Mouse (Mus musculus): ENCODE measurements around the gene Snx33. TPM values are rescaled to one million over a fixed set of nuclear protein-coding genes. Genes with fewer than 3 reads are reported as not detected.
"Not testable (repeated sequence)": the region's sequence is repeated elsewhere in the genome, so short reads cannot be mapped to it uniquely, and the experiment has no call there.

The Snx33 gene
- total and polyA plus RNA-seq, 3 experiments, result 2.2 to 3.5 TPM; not detected in 1

DNA sequence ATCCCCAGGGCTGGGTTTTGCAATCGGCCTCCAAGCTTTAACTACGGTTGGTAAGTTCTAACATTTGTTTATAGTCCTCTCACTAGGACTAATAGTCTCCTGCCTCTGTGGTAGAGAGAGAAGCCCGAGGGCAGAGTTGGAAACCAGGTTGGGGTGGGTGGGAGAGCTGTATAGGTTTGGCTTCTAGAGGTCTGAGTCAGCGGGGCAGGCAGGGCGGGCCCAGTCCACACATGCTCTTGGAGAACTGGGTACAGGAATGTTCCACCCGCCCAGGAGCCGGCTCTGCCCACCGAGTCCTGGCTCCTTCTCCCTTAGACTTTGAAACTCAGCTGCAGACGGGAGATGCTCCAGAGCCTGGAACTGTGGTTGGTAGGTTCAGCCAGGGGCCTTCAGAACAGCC lies 14.2 kb downstream of the Snx33 start:
- H3K27me3 ChIP-seq (ENCODE audit: control insufficient read depth in 1 of 2, insufficient read depth in 2 of 2, low read length in 2 of 2), result no peaks in the 10 kb centered on the region
- no peak overlapping the region for H3K27ac ChIP-seq (ENCODE audit: control insufficient read depth, low read depth, low read length)
- no peak for TF ChIP-seq POLR2A (IDR thresholded peaks at IDR 0.05; ENCODE audit: control insufficient read depth in 1 of 2, insufficient read depth in 1 of 2, low read depth in 1 of 2, low read length in 2 of 2, poor library complexity in 1 of 2)
- TF ChIP-seq USF1 (IDR thresholded peaks at IDR 0.05; ENCODE audit: low read depth, low read length), result no peak
- TF ChIP-seq ZNF384 (IDR thresholded peaks at IDR 0.05; ENCODE audit: low read depth, low read length), result no peak
- H3K9me3 ChIP-seq (replicated peaks; ENCODE audit: insufficient read depth, low read length), result no peaks in the 10 kb centered on the region
- no peak overlapping the region for H3K9ac ChIP-seq (ENCODE audit: control insufficient read depth, low read depth, low read length, poor library complexity, severe bottlenecking)
- no peaks in the 10 kb centered on the region for H3K36me3 ChIP-seq (ENCODE audit: control insufficient read depth in 1 of 2, insufficient read depth in 2 of 2, low read length in 2 of 2)
- peaks cover under 1 to 5% of the 10 kb centered on the region in 2 experiments; a peak in 2 of 4 replicates for H3K4me1 ChIP-seq (ENCODE audit: control insufficient read depth in 1 of 2, insufficient read depth in 2 of 2, low read length in 2 of 2)
- H3K79me2 ChIP-seq (ENCODE audit: control insufficient read depth, insufficient read depth, low read length, poor library complexity), result no peaks in the 10 kb centered on the region
- no peak for DNase-seq (ENCODE audit: low read depth, low spot score)
- no peak overlapping the region for H3K4me3 ChIP-seq (ENCODE audit: control insufficient read depth in 1 of 2, insufficient read depth in 1 of 2, low read depth in 2 of 2, low read length in 2 of 2)

DNA sequence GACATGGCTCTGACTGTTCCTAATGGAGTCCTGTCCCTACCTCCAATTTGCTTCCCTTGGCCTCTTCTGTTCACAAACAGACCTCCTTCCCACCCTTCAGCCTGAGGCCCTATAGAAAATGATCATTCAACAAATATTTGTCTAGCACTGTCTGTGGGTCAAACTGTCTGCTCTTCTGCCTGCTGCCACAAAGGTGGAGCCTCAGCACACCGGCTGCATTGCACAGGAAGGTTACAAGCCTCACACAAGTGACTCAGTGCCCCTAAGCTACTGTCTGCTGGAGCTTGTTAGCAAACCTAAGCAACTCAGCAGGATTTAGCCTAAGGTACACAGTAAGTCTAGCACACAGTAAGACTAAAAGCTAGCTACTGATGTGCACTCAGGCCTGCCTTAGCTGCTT lies 17.2 kb downstream of the Snx33 start:
- H3K9ac ChIP-seq (ENCODE audit: control insufficient read depth, low read depth, low read length, poor library complexity, severe bottlenecking), result no peak overlapping the region
- TF ChIP-seq TAL1 (IDR thresholded peaks at IDR 0.05; ENCODE audit: low read length) (no peak), ZC3H11A (IDR thresholded peaks at IDR 0.05; ENCODE audit: low read depth, low read length) (no peak), POLR2A (IDR thresholded peaks at IDR 0.05; ENCODE audit: control insufficient read depth in 1 of 2, insufficient read depth in 1 of 2, low read depth in 1 of 2, low read length in 2 of 2, poor library complexity in 1 of 2) (no peak), MYC (IDR thresholded peaks at IDR 0.05; ENCODE audit: low read depth, low read length) (no peak), ZKSCAN1 (IDR thresholded peaks at IDR 0.05; ENCODE audit: low read depth, low read length) (no peak), NELFE (IDR thresholded peaks at IDR 0.05; ENCODE audit: low read depth, low read length) (no peak), MEF2A (IDR thresholded peaks at IDR 0.05; ENCODE audit: extremely low read depth, insufficient replicate concordance, low read depth, low read length, poor library complexity, severe bottlenecking) (no peak)
- peaks cover 2 to 12% of the 10 kb centered on the region in 2 experiments; a peak in 3 of 4 replicates for H3K4me1 ChIP-seq (ENCODE audit: control insufficient read depth in 1 of 2, insufficient read depth in 2 of 2, low read length in 2 of 2)
- H3K79me2 ChIP-seq (ENCODE audit: control insufficient read depth, insufficient read depth, low read length, poor library complexity), result no peaks in the 10 kb centered on the region
- no peak overlapping the region for H3K4me3 ChIP-seq (ENCODE audit: control insufficient read depth in 1 of 2, insufficient read depth in 1 of 2, low read depth in 2 of 2, low read length in 2 of 2)
- DNase-seq (ENCODE audit: low read depth, low spot score), result no peak
- no peak overlapping the region for H3K27ac ChIP-seq (ENCODE audit: control insufficient read depth, low read depth, low read length)
- H3K36me3 ChIP-seq (ENCODE audit: control insufficient read depth in 1 of 2, insufficient read depth in 2 of 2, low read length in 2 of 2), result peaks cover 0 to 2% of the 10 kb centered on the region in 2 experiments; a peak in 1 of 4 replicates
- H3K27me3 ChIP-seq (ENCODE audit: control insufficient read depth in 1 of 2, insufficient read depth in 2 of 2, low read length in 2 of 2), result no peaks in the 10 kb centered on the region
- no peaks in the 10 kb centered on the region for H3K9me3 ChIP-seq (replicated peaks; ENCODE audit: insufficient read depth, low read length)

GRCm38 (mm10) chr9:56909991-56910390 lies 18.2 kb downstream of the Snx33 start:
- H3K9me3 ChIP-seq (replicated peaks; ENCODE audit: insufficient read depth, low read length); H3K79me2 ChIP-seq (ENCODE audit: control insufficient read depth, insufficient read depth, low read length, poor library complexity); H3K36me3 ChIP-seq (ENCODE audit: control insufficient read depth in 1 of 2, insufficient read depth in 2 of 2, low read length in 2 of 2); H3K9ac ChIP-seq (ENCODE audit: control insufficient read depth, low read depth, low read length, poor library complexity, severe bottlenecking); H3K4me3 ChIP-seq (ENCODE audit: control insufficient read depth in 1 of 2, insufficient read depth in 1 of 2, low read depth in 2 of 2, low read length in 2 of 2); H3K27me3 ChIP-seq (ENCODE audit: control insufficient read depth in 1 of 2, insufficient read depth in 2 of 2, low read length in 2 of 2); H3K27ac ChIP-seq (ENCODE audit: control insufficient read depth, low read depth, low read length); DNase-seq (ENCODE audit: low read depth, low spot score): not testable (repeated sequence)
- H3K4me1 ChIP-seq (ENCODE audit: control insufficient read depth in 1 of 2, insufficient read depth in 2 of 2, low read length in 2 of 2), result peaks cover 2 to 12% of the 10 kb centered on the region in 2 experiments; a peak in 3 of 4 replicates
